Mouse (Mus musculus) thymus, postnatal 0 days (tissue): Measurements from ENCODE around the gene Gm17657. TPM values are rescaled to one million over a fixed set of nuclear protein-coding genes. Genes with fewer than 3 reads are reported as not detected.
"Not testable (repeated sequence)": the region's sequence is repeated elsewhere in the genome, so short reads cannot be mapped to it uniquely, and the experiment has no call there.

ENCODE experiments used
- DNase-seq: peaks from one replicate; pipeline ENCODE4 v3.0.0-alpha.2; 2015; ENCODE audit warnings: low spot score
- polyA plus RNA-seq: library from polyadenylated mRNA; unstranded; fragments of >200 nt; fragmentation: Nextera tagmentation; extraction: Ambion mirVana; gene quantifications from 2 replicates; pipeline ENCODE4 v1.2.1, GENCODE M21; 2015

Gm17657 gene
- polyA plus RNA-seq, 1 experiment from 2014 or later, result not detected

DNA sequence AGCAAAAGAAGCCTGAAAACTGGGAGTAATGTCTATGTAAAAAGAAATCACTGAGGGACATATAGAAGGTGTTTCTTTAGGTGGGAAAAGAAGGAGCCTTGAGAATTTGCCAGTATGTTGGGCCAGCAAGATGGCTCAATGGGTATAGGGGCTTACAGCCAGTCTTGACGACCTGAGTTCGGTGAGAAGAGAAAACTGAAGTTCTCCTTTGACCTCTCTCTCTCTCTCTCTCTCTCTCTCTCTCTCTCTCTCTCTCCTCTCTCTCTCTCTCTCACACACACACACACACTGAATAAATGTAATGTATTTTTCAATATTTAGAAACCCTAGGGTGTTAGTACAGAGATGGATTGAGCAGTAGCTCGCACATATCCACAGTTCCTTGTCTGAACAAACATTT is 944 bp downstream of the Gm17657 start:
- DNase-seq, result no peak

DNA sequence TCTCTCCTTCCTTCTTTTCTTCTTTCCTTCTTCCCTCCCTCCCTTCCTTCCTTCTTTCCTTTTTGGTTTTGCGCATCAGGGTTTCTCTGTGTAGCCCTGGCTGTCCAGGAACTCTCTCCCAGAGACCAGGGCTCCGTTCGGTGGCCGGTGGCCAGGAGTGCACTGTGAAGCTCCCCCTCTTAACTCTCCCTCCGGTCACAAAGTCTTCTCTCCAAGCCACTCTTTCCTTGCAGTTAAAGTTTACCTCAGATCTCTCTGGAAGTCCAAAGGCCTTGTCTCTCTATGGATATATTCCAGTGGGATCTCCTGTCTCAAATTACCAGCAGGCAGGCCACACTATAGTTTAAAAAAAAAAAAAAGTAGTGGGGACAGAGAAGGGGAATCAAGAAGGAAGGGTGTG is 4.2 kb downstream of the Gm17657 start:
- no peak for DNase-seq

DNA sequence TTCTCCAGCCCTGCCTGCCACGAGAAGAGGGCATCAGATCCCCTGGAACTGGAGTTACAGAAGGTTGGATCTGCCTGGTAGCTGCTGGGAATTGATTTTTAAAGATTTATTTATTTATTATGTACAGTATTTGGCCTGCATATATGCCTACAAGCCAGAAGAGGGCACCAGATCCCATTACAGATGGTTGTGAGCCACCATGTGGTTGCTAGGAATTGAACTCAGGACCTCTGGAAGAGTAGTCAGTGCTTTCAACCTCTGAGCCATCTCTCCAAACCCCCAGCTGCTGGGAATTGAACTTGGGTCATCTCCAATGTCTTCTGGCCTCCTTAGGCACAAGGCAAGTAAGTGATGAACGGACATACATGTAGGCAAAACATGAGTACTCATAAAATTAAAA is 5.4 kb downstream of the Gm17657 start:
- no peak for DNase-seq

DNA sequence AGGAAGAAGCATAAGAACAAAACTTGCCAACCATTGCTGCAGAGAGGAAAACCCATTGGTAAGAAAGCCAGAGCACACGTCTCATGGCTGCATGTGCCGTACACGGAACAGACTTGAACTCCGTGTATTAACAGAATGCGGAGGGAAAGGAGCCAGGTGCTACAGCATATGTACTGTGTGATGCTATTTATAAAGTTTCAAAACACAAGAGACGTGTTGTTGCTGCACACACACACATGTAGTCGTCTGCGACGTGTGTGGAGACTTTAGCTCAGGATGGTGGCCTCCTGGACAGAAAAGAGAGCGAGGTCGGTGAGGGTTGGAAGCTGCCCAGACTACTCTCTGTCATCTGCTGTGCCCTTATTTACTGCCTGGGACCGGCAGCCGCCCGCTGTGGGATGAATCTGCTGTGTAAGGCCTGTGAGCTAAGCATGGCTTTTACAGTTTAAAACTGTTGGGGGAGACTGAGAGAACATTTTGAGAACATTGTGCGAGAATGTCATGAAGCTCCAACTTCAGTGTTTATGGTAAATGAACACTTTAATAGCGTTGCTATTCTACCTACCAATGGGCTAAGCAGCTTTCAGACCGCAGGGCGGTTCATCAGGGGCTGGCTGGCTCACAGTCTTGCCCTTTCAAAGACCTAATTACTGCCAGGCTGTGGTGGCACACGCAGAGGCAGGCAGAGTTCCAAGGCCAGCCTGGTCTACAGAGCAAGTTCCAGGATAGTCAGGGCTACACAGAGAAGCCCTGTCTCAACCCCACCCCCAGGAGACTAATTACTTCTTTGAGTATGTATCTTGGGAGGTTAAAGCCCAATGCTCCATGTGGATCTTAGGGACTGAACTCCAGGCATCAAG is 6.4 kb downstream of the Gm17657 start:
- no peak for DNase-seq

DNA sequence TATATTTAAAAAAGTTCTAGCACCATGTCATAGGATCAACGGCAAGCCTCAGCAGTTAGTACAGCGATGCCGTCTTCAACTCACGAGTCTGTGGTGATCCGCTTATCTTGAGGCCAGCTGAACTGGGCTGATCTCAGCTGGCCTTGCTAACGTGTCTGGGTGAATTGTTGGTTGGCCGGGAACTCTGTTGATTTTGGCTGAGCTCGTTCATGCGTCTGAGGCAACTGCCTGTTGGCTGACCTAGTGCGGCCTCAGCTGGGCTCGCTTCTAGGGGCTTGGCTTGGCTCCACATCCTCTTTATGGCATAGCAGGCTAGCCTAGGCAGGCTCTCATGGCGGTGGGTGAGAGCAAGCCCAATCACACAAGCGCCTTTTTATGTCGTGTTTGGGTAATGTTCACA is 8.0 kb downstream of the Gm17657 start:
- DNase-seq, result no peak

DNA sequence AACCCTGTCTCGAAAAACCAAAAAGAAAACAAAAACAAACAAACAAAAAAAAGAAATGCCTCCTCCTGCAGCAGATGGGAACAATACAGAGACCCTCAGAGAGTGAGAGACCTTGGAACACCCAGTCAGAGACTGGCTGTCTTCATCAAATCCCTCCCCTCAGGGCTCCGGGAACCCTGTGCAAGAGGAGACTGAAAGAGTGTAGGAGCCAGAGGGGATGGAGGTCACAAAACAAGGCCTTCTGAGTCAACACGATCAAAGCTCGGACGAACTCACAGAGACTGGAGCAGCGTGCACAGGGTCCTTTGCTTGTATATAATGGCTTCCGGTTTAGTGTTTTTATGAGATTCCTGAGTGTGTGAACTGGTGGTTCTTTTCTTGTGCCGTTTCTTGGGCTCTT is 9.0 kb downstream of the Gm17657 start:
- no peak for DNase-seq

DNA sequence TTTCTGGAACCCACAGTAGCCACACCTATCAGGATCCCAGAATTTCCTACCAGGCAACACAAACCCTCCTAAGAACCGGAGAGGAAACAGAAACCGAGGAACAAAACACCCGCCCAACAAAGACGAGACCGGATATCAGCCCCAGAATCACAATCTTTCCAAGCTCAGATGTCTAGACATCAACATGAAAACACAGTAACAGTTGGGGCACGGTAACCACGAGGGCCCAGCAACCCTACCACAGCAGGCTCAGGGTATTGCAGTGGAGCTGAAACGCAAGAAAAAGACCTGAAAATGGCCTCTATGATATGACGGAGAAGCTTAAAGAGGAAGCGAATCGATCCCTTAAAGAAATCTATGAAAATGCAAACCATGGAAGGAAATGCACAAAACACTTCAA is 15.6 kb downstream of the Gm17657 start:
- peak; percentile 61 for DNase-seq

DNA sequence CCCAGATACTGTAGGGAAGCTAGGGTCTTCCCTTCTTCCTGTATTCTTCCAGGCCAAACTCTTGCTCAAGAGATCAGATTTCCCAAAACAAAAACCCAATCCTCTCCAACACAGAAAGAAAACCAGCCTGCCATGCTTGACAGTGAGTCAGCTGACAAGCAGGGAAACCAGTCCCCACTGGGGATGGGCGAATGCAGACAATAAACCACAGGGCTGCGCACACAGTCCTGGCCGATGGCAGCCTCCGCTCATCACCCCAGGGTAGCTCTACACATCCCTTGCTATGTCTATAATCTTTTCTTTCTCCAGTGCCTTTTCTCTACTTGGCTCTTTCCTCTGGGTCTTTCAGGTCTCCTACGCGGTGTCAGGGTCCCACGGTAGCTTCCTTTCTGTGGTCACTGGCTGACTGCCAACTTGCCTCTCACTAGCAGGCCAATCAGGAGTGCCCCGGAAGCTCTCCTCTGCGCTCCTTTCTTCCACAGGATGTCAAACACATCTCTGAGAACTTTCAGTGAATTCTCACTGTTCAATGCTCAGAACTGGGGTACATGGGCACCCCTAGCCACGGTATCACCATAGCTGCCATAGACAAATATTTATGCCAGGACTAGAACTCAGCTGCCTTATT is 17.6 kb downstream of the Gm17657 start:
- DNase-seq, result peak; percentile 92

DNA sequence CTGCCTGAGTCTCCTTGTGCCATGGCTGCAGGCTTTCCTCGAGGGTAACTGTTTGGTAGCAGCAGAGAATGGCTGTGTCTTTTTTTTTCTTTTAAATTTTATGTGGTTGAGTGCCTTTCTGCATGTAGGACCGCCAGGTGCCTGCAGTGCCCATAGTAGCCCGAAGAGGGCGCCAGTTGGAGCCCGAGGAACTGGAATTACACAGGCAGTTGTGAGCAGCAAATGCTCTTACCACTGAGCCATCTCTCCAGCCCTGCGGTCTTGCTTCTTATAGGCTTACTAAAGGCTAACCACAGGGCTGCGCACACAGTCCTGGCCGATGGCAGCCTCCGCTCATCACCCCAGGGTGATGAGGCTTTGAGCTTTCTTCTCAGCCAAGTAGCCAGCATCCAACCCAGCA is 18.2 kb downstream of the Gm17657 start:
- peak; percentile 62 for DNase-seq

DNA sequence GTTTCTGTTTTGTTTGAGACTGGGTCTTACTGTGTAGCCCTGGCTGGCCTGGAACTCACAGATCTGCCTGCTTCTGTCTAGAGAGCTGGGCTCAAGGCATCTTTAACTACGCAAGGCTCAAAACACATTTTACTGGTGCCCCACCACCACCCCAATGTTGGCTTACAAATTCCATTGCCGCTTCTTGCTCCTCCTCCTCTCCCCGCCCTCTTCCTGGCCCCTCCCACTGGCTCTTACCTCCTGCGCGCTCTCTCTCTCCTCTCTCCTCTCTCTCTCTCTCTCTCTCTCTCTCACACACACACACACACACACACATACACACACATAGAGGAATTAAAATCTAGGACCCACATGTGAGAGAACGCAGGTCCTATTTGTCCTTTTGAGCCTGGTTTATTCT is 18.9 kb downstream of the Gm17657 start:
- DNase-seq, result no peak

DNA sequence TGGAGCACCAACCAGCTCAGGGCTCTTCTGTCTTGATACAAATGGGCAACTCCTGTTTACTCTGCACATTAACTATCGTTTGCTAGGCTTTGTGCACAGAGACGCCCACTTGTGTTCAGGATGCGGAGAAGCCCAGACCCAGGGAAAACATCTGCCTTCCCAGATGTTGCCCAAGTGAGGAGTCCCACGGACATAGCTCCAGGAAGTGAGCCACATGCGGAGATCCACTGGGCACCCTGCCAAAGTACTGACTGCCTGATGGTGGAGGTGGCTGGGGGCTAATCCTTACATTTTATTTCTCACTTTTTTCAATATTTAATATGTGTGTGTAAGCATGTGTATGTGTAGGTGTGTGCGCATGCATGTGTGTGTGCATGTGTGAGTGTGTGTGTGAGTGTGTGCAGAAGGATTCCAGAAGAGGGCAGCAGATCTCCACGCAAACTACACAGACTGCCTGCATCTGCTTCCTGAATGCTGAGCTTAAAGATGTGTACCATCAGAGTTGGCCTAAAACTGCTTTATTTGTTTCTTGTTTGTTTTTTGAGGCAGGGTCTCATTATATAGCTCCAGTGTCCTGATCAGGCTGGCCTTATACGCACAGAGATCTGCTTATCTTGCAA is 20.8 kb downstream of the Gm17657 start:
- peak; percentile 57 for DNase-seq

DNA sequence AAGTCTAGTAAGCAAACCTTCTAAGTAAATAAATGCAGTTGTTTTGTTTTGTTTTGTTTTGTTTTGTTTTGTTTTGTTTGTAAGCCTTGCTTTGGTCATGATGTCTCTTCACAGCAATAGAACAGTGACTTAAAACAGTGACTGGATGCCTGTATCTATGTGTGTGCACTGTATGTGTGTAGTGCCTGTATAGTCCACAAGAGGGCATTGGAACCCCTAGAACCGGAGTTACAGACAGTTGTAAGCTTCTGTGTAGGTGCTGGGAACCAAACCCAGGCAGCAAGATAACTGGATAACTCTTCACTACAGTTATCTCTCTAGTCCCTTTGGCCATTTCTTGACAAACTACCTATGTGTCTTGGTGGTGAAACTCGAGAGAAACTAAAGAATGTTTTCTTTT is 23.8 kb downstream of the Gm17657 start:
- DNase-seq, result no peak

DNA sequence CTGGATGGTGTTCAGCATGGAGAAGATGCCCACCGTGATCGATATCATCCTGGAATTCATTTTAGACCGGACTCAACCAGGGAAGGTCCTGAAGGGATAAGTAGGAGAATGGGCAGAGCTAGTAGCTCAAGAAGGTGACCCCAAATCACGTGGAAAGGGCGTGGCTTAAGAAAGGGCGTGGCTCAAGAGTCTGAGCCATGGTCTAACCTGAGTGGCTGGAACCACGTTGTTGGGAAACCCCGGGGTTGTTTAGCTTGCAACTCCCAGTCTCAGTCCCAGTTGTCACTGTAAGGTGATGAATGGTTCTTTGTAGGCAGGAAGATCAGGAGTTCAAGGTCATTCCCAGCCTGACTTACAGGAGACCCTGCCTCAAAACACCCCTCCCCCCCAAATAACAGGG is 29.7 kb downstream of the Gm17657 start:
- DNase-seq, result no peak

DNA sequence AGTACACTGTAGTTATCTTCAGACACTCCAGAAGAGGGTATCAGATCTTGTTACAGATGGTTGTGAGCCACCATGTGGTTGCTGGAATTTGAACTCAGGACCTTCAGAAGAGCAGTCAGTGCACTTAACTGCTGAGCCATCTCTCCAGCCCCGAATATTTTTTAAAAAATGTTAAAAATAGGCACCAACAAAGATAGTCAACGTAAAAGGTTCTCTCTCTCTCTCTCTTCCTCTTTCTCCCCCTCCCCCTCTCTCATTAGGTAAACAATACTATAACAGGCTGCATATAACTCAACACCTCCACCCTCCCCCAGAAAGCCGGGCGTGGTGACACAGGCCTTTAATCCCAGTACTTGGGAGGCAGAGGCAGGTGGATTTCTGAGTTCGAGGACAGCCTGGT is 30.8 kb downstream of the Gm17657 start:
- not testable (repeated sequence) for DNase-seq

DNA sequence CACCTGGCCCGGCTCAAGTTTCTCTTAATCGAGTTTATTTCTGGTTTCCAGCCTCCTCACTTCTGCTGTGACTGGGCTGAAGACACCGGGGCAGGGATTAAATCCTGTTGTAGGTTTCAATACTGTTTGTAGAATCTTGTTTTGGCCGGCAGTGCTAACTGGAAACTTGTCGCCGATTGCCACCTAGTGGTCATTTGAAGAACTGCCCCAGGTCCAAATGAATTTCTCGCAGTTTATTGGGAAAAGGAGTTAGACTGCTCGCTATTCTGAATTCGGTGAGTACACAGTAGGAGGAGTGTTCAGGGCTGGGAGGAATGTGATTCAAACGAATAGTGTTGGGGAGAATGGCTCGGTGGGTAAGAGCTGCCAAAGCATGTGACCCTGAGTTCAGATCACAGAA is 35.0 kb downstream of the Gm17657 start:
- DNase-seq, result peak; percentile 79

DNA sequence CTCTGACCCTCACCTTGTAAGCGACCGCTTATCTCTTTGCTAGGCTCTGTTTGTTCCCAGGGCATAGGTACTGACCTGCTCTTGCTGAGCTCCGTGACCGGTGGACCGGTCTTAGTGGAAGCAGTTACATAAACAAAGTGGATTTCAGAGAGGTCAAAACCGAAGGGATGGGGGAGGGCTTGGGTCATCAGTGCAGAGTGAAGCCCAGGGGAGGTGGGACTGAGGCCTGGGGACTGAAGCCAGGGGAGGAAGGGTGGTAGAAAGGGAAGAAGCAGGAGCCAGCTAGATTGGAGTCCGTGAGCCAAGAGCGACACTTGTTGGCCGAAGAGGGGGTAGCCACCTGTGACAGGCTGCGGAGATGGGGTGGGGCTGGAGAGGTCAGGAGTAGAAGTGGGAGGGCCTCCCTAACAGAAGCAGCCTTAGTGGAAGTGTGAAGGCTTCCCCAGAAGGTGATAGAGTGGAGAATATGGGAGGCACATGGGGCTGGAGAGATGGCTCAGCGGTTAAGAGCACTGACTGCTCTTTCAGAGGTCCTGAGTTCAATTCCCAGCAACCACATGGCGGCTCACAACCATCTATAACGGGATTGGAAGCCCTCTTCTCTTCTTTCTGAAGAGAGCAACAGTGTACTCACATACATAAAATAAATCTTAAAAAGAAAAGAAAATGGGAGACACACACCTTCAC is 36.3 kb downstream of the Gm17657 start:
- DNase-seq, result peak; percentile 66

DNA sequence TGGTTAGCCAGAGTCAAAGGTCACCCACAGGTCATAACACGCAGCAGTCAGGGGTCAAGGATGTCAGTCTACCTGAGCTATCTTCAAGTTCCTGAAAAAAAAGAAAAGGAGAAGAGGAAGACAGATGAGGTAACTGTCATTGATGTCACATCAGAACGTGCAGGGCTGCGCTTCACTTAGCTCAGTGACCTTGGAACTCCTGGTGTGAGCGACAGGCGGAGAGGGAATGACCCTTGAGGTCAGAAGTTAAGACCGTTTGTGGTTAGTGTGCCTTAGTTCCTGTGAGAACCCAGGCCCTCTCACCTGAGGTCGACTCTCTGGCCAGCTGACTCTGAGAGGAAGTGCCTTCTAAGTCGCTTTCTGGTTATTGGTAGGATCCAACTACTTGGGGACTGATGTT is 38.7 kb downstream of the Gm17657 start:
- no peak for DNase-seq

DNA sequence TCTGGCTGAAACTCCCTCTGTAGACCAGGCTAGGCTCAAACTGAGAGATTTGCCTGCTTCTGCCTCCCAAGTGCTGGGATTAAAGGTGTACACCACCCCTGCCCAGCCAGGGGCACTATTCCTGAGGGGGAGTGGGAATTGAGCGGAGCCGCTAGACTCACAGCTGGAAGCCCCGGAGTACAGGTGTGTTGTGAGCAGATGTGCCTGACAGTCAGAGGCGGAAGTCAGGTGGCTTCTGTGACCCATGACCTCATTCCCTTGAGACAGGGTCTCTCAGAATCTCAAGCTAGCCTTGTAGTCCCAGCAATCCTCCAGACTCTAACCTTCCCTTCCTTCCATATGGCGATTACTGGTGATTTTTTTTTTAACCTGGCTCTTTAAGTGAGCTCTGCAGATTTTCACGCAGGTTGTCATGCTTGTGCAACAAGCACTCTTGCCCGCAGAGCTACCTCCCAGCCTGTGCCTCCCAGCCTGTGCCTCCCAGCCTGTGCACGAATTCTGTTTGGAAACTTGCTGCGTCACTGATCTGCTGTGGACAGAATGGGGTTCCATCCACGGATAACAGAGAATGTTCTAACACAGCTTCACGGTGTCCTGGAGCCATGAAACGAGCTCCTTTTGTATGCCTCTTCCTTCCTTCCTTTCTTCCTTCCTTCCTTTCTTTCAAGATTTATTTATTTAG is 40.4 kb downstream of the Gm17657 start:
- DNase-seq, result no peak

DNA sequence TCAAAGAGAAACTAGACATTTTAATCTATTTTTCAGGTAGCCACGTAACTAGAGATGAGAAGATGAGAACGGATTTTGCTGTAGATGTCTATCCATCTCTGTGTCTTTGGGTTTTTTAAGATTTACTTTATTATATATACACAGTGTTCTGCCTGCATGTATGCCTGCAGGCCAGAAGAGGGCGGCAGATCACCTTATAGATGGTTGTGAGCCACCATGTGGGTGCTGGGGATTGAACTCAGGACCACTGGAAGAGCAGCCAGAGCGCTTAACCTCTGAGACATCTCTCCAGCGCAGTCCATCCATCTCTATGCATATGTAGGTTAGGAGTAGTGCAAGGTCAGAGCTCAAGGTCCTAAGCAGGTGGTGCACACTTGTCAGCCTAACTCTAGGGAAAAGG is 45.7 kb downstream of the Gm17657 start:
- DNase-seq, result no peak

DNA sequence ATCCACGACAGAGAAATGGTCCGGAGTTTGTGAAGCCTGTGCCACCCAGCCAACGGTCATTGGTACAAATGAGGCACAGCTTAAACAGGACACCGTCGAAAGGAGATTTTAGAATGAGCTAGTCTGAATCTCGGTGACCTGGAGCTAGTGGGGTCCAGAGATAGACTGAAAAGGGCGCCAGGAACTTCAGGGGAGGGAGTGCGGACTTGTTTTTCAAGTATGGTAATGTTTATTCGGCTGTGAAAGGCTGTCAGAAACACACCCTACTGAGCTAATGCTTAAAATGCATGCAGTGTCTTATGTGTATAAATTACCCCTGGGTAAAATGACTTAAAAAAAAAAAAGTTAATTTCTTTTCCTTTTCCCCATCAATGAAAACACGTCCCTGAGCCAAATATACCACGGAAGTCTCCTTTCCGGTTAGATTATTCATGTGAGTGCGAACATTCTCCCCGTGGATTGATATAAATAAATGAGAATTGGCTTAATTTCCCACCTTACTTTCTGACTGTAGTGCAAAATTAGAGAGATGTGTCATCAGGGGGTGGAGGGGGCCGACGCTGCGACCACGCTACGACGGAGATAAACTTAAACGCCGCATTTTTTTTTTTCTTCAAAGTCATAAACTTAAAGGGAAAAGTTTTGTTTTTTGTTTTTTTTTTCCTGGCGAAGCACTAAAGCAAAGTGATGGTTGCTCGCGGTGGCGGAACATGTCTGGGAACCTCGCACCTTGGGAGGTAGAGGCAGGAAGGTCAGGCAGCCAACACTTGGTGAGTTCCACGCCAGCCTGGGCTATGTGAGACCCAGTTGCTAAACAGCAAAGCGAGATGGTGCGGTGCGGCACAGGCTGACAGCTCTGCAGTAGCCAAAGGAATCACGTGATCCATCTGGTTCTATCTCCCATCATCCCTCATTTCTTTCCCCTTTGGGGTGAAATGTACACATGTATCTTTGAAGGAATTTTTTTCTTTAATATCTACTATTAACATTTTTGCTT is 46.5 kb downstream of the Gm17657 start:
- no peak for DNase-seq
